Mouse (Mus musculus): ENCODE measurements around the gene Kif6.

DNA sequence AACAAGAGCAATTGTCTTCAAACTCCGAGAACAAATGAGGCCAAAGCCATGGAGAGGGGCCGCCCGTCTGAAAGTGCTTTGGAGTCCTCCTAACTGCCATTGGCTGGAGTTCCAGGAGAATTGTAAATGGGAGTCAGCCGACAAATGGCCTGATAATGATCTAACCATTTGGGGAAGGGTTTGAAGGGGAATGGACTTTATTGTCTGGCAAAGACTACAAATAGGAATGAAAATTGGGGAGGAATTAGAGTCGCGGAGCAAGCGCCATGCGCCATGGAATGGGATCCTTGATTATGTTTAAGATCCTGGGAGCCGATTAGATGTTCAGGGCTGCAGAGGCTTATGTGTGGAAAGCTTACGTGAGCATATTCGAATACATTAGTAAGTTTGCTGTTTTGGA lies 146.3 kb downstream of the Kif6 start:
- TF ChIP-seq CTCF (IDR thresholded peaks at IDR 0.05; ENCODE audit: extremely low read depth, insufficient read length, insufficient replicate concordance, low read depth, low read length) (no peak), POLR2A (IDR thresholded peaks at IDR 0.05; ENCODE audit: low read depth, low read length) (no peak)
